Mouse (Mus musculus) embryonic facial prominence, embryonic 11.5 days (tissue): ENCODE measurements around the gene Spen. TPM values are rescaled to one million over a fixed set of nuclear protein-coding genes. Genes with fewer than 3 reads are reported as not detected.

Source experiments
- ATAC-seq: fragments of 200-750 bp; cut with Nextera tagmentation; replicated peaks from 2 replicates; pipeline ENCODE4 v1.8.0; 2017; ENCODE audit warnings: low read depth; ENCODE audit not compliant: insufficient number of reproducible peaks, low FRiP score, low TSS enrichment
- DNase-seq: peaks from one replicate; pipeline ENCODE4 v3.0.0-alpha.2; 2015; ENCODE audit warnings: low spot score
- H3K27ac ChIP-seq: fragments of 300-500 bp; sonication (generic); replicated peaks from 2 replicates; pipeline ENCODE4 v1.5.1; 2014; ENCODE audit warnings: mild to moderate bottlenecking, low read depth, low read length, control low read depth
- H3K27me3 ChIP-seq: fragments of 300-500 bp; sonication (generic); 2 replicates; pipeline ENCODE4 v1.6.1; 2014; ENCODE audit warnings: mild to moderate bottlenecking, low read length, moderate library complexity, mixed read lengths; ENCODE audit not compliant: control insufficient read depth, insufficient read depth
- H3K36me3 ChIP-seq: fragments of 300-500 bp; sonication (generic); replicated peaks from 2 replicates; pipeline ENCODE4 v1.6.1; 2014; ENCODE audit warnings: low read depth, mild to moderate bottlenecking, low read length, moderate library complexity, mixed read lengths; ENCODE audit not compliant: control insufficient read depth, insufficient read depth
- H3K4me1 ChIP-seq: fragments of 300-500 bp; sonication (generic); 2 replicates; pipeline ENCODE4 v1.6.1; 2014; ENCODE audit warnings: low read length, mixed read lengths; ENCODE audit not compliant: control insufficient read depth, insufficient read depth
- H3K4me2 ChIP-seq: fragments of 300-500 bp; sonication (generic); 2 replicates; pipeline ENCODE4 v1.6.1; 2014; ENCODE audit warnings: low read depth, mild to moderate bottlenecking, control low read depth, low read length, moderate library complexity
- H3K4me3 ChIP-seq: fragments of 300-500 bp; sonication (generic); 2 replicates; pipeline ENCODE4 v1.5.1; 2014; ENCODE audit warnings: low read depth, low read length, control low read depth
- H3K9ac ChIP-seq: fragments of 300-500 bp; sonication (generic); replicated peaks from 2 replicates; pipeline ENCODE4 v1.6.1; 2014; ENCODE audit warnings: mild to moderate bottlenecking, control low read depth, low read length
- H3K9me3 ChIP-seq: fragments of 300-500 bp; sonication (generic); replicated peaks from 2 replicates; pipeline ENCODE4 v1.6.1; 2016; ENCODE audit warnings: mild to moderate bottlenecking, low read length, inconsistent platforms, mixed read lengths; ENCODE audit not compliant: control insufficient read depth
- WGBS: fragments of 180-500 bp; shearing (Covaris S2); extraction: QIAGEN DNeasy Blood & Tissue Kit; methylation state at CpG from one replicate; pipeline ENCODE4 v1.1.7; 2014; 5-methylcytosine and 5-hydroxymethylcytosine counted together
- polyA plus RNA-seq: library from polyadenylated mRNA; unstranded; fragments of >200 nt; fragmentation: Nextera tagmentation; extraction: Ambion mirVana; gene quantifications from 2 replicates; pipeline ENCODE4 v1.2.1, GENCODE M21; 2014

Spen gene
- polyA plus RNA-seq, 1 experiment from 2014 or later: 11.0 TPM

GRCm38 (mm10) chr4:141478794-141479193 is 59.6 kb downstream of the Spen start:
- Histone ChIP-seq H3K27ac (no peak overlapping the region), H3K4me1 (no peaks in the 10 kb centered on the region), H3K9me3 (no peaks in the 10 kb centered on the region), H3K4me3 (no peak overlapping the region), H3K4me2 (no peak overlapping the region), H3K27me3 (no peaks in the 10 kb centered on the region), H3K9ac (no peak overlapping the region), H3K36me3 (peaks cover 37% of the 10 kb centered on the region)
- 96% methylated on average over 32 of the region's 32 CpGs for WGBS
- no peak for ATAC-seq
- no peak for DNase-seq

- no peak overlapping the region for H3K4me3 ChIP-seq
- H3K9ac ChIP-seq: no peak overlapping the region
- ATAC-seq: no peak
- WGBS: 90% methylated on average over 23 of the region's 23 CpGs
- H3K36me3 ChIP-seq: peaks cover 37% of the 10 kb centered on the region
- DNase-seq: no peak
- no peaks in the 10 kb centered on the region for H3K9me3 ChIP-seq
- H3K4me2 ChIP-seq: no peak overlapping the region
- H3K27me3 ChIP-seq: no peaks in the 10 kb centered on the region
- no peak overlapping the region for H3K27ac ChIP-seq
- H3K4me1 ChIP-seq: no peaks in the 10 kb centered on the region
Observed at GRCm38 (mm10) chr4:141478225-141478624, 60.2 kb downstream of the Spen start.

GRCm38 (mm10) chr4:141477681-141478102 is 60.7 kb downstream of the Spen start:
- WGBS: 92% methylated on average over 16 of the region's 16 CpGs
- Histone ChIP-seq H3K4me3 (no peak overlapping the region), H3K4me2 (no peak overlapping the region), H3K9me3 (no peaks in the 10 kb centered on the region), H3K36me3 (peaks cover 38% of the 10 kb centered on the region), H3K27me3 (no peaks in the 10 kb centered on the region), H3K9ac (no peak overlapping the region), H3K27ac (no peak overlapping the region), H3K4me1 (no peaks in the 10 kb centered on the region)
- no peak for ATAC-seq
- DNase-seq: no peak

- ATAC-seq (no peak), DNase-seq (no peak)
- Histone ChIP-seq H3K4me2 (no peak overlapping the region), H3K27me3 (no peaks in the 10 kb centered on the region), H3K4me1 (no peaks in the 10 kb centered on the region), H3K9ac (no peak overlapping the region), H3K4me3 (no peak overlapping the region), H3K27ac (no peak overlapping the region), H3K9me3 (no peaks in the 10 kb centered on the region), H3K36me3 (peaks cover 44% of the 10 kb centered on the region)
- WGBS: 90% methylated on average over 19 of the region's 19 CpGs
Observed at GRCm38 (mm10) chr4:141474431-141474830, 64.0 kb downstream of the Spen start.

GRCm38 (mm10) chr4:141472641-141473321 is 65.6 kb downstream of the Spen start:
- ATAC-seq (no peak), DNase-seq (no peak)
- peaks cover 29% of the 10 kb centered on the region for H3K36me3 ChIP-seq
- 90% methylated on average over 32 of the region's 32 CpGs for WGBS
- H3K4me1 ChIP-seq: no peaks in the 10 kb centered on the region
- H3K4me3 ChIP-seq: no peak overlapping the region
- no peak overlapping the region for H3K4me2 ChIP-seq
- no peak overlapping the region for H3K9ac ChIP-seq
- no peaks in the 10 kb centered on the region for H3K9me3 ChIP-seq
- H3K27me3 ChIP-seq: no peaks in the 10 kb centered on the region
- H3K27ac ChIP-seq: no peak overlapping the region

- no peak overlapping the region for H3K4me3 ChIP-seq
- H3K9me3 ChIP-seq: no peaks in the 10 kb centered on the region
- no peaks in the 10 kb centered on the region for H3K4me1 ChIP-seq
- ATAC-seq (no peak), DNase-seq (no peak)
- H3K4me2 ChIP-seq: no peak overlapping the region
- peaks cover 28% of the 10 kb centered on the region for H3K36me3 ChIP-seq
- H3K27me3 ChIP-seq: no peaks in the 10 kb centered on the region
- no peak overlapping the region for H3K27ac ChIP-seq
- H3K9ac ChIP-seq: no peak overlapping the region
- 96% methylated on average over 16 of the region's 16 CpGs for WGBS
Observed at GRCm38 (mm10) chr4:141471491-141471890, 66.9 kb downstream of the Spen start.

- Histone ChIP-seq H3K36me3 (peaks cover 28% of the 10 kb centered on the region), H3K4me1 (no peaks in the 10 kb centered on the region), H3K27ac (no peak overlapping the region), H3K4me2 (no peak overlapping the region), H3K9ac (no peak overlapping the region), H3K9me3 (no peaks in the 10 kb centered on the region), H3K4me3 (no peak overlapping the region), H3K27me3 (no peaks in the 10 kb centered on the region)
- DNase-seq (no peak), ATAC-seq (no peak)
- WGBS: 88% methylated on average over 9 of the region's 9 CpGs
Observed at GRCm38 (mm10) chr4:141469343-141469742, 69.1 kb downstream of the Spen start.

- WGBS: 64% methylated on average over 10 of the region's 10 CpGs
- no peak overlapping the region for H3K9ac ChIP-seq
- H3K27ac ChIP-seq: no peak overlapping the region
- no peak for DNase-seq
- peaks cover 29% of the 10 kb centered on the region for H3K36me3 ChIP-seq
- H3K4me3 ChIP-seq: no peak overlapping the region
- no peaks in the 10 kb centered on the region for H3K27me3 ChIP-seq
- no peak overlapping the region for H3K4me2 ChIP-seq
- ATAC-seq: no peak
- no peaks in the 10 kb centered on the region for H3K9me3 ChIP-seq
- no peaks in the 10 kb centered on the region for H3K4me1 ChIP-seq
Observed at GRCm38 (mm10) chr4:141468576-141468975, 69.8 kb downstream of the Spen start.
